Mouse (Mus musculus) c-Kit-positive CD71-positive TER-119-negative erythroid progenitor cells, embryonic 14.5 days (primary cell): ENCODE measurements around the gene Epha8.
A peak's percentile ranks its signal among the peaks of the same experiment; 100 is the strongest.

Experiments
- DNase-seq: peaks from one replicate; pipeline ENCODE4 v3.0.0-alpha.2; 2013; ENCODE audit warnings: low read depth

Epha8 gene

DNA sequence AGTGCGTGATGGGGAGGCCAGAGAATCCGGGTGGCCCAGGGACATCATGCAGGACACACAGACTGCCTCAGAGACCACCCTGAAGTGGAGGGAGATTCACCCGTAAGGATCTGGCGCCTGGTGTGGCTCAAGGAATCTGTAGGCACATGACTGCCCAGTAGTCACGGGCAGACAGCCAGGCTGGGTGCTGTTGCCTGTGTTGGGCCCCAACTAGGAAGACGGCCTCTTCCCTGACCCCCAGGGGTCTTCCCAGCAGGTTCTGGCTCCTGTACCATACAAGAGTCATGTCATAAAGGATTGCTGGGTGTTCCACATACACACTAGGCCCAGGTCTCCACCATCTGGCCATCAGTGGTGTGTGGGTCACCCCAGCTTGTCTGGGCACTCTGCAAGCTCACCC lies 2.1 kb downstream of the Epha8 start:
- DNase-seq = no peak

DNA sequence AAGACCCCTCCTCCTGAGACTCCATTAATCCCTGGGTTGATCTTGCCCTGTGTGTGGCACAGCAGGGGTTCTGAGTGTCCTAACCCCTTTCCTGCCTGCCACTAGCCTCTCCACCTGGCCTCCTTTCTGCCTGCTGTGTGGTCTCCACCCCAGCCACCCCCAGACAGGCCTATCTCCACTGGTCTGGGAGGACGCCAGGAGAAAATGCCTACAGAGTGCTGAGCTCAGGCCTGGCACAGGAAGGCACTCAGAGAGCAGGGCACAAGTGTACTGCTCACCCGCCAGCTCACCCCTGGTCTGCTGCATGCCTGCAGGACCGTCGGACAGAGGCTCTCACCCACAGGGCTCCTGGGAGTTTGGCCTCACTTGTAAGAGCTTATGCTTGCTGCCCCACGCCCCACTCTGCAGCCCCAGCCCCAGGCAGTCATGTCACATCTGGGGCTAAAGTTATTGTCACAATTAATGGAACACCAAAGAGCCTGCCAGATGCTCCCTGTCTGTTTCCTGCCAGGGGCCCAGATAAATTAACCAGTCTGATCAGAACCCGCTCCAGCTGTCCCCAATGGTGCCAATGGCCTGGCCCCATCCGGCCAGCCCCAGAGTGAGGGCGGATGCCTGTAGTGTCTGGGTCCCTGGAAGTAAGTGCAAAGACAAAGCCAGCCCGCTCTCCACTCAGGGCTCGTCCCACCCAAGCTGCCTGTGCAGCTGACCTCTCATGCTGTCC lies 7.2 kb downstream of the Epha8 start:
- no peak for DNase-seq

- DNase-seq = no peak
These were observed 11.2 kb downstream of the Epha8 start for GRCm38 (mm10) chr4:136945397-136945796.

- DNase-seq = no peak
These were observed 11.9 kb downstream of the Epha8 start for GRCm38 (mm10) chr4:136944558-136945350.

GRCm38 (mm10) chr4:136943175-136943574 lies 13.4 kb downstream of the Epha8 start:
- DNase-seq = no peak

GRCm38 (mm10) chr4:136942761-136943160 lies 13.9 kb downstream of the Epha8 start:
- DNase-seq = no peak

- no peak for DNase-seq
These were observed 18.7 kb downstream of the Epha8 start for GRCm38 (mm10) chr4:136937935-136938334.

DNA sequence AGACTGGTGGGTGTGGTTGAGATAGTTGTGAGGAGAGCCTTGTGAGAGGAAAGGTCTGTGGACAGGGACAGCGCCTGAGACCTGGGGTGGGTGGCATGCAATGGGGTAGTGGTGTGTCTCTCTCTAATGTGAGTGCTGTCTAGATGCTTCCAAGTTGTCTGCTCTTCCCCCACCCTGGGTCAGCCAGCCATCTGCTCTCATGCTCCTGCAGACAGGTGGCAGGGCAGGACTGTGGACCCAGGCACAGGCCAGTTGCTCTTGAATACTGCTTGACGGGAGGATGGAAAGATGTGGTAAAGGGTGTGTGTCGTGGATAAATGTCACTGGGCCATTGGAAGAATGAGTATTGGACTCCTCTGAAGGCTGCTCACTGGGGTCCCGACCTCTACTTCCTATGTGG lies 19.3 kb downstream of the Epha8 start:
- DNase-seq = no peak

DNA sequence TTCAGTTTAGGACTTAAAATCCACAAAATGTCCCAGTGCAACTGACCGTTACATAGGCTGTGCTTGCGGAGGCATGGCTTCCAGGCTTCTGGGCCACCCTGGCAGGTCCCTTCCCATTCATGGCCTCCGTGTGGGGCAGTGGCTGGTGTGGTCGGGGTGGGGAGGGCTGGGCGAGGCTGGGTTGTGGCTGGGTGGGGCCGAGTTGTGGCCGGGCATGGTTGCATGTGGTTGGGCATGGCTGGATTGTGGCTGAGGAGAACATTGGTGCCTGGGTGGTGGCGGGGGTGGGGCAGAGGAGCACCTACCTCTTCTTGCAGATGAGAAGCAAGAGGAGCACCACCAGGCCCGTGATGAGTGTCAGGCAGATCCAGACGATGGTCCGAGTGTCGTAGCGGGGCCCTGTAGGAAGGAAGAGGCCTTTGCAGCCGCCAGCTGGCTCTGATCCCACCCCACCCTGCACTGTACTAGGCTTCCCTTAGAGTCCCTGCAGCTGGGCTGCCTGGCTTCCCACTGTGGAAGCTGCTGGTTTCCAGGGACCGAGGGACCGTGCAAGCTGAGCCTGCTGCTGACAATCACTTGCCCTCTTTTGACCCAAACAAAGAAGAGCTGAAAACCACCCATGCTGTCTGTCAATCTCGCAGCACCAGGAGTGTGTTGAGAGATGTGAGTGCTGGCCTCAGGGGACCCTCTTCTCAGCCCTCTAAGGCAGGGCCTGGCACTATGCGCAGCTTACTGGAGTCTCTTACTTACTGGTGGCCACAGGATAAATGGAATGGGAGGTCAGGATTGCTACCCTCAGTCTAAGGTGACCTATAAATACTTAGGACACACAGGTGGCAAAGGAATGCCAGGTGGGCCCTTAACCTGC lies 21.6 kb downstream of the Epha8 start:
- peak; percentile 16 for DNase-seq

GRCm38 (mm10) chr4:136930474-136930873 lies 26.1 kb downstream of the Epha8 start:
- DNase-seq = peak; percentile 92

- DNase-seq = peak; percentile 63
These were observed 27.7 kb downstream of the Epha8 start for GRCm38 (mm10) chr4:136928928-136929327.

- DNase-seq = no peak
These were observed 30.8 kb downstream of the Epha8 start for GRCm38 (mm10) chr4:136925804-136926203.

DNA sequence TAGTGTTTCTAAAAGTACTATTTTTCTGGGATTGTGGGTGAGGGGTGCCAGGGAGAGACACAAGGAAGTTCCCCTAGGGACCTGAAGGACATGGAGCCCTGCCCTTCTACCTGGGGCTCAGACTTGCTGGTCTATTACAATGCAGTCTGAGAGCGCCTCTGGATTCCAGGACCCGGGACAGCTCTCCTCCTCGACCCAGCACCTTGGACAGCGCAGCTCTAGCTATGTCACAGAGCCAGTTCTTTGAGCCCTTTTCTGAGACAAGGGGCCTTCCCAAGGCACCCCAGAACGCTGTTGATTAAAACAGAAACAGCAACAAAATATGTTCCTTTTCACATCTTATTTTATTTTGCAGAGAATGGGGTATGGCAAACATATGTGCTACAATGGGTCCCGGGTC lies 32.1 kb downstream of the Epha8 start:
- DNase-seq = peak; percentile 52

GRCm38 (mm10) chr4:136919526-136919925 lies 37.1 kb downstream of the Epha8 start:
- DNase-seq = no peak

GRCm38 (mm10) chr4:136918834-136919233 lies 37.8 kb downstream of the Epha8 start:
- no peak for DNase-seq

- DNase-seq = no peak
These were observed 39.5 kb downstream of the Epha8 start for GRCm38 (mm10) chr4:136917165-136917524.

- no peak for DNase-seq
These were observed 40.1 kb downstream of the Epha8 start for GRCm38 (mm10) chr4:136916359-136917164.

- no peak for DNase-seq
These were observed 43.8 kb downstream of the Epha8 start for GRCm38 (mm10) chr4:136912841-136913240.

- DNase-seq = no peak
These were observed 44.8 kb downstream of the Epha8 start for GRCm38 (mm10) chr4:136911804-136912203.

- no peak for DNase-seq
These were observed 45.4 kb downstream of the Epha8 start for GRCm38 (mm10) chr4:136911211-136911646.

GRCm38 (mm10) chr4:136907809-136908208 lies 48.8 kb downstream of the Epha8 start:
- DNase-seq = no peak

DNA sequence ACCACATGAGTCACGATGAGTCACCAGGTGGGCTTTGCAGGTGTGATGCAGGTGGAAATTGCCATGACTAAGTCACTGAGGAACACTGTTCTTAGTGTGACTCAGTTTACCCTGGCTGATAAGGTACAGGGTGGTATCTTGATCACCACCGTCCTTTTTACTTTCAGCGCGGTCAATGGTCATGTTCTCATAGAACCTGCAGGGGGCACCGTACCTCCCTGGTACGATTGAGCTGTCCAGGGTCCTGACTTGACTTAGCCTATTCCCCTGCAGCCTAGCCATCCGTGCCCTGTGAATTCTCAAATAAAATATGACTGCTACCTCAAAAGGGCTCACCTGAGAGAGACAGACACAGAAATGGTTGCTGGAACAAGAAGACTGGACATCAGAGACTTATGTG lies 49.6 kb downstream of the Epha8 start:
- peak; percentile 56 for DNase-seq
